Mouse (Mus musculus): Measurements from ENCODE around the gene Rsu1. TPM values are rescaled to one million over a fixed set of nuclear protein-coding genes. Genes with fewer than 3 reads are reported as not detected.

Gene Rsu1
- polyA plus RNA-seq, 1 experiment from 2014 or later = 120 TPM

GRCm38 (mm10) chr2:13089861-13090260 is 181.4 kb downstream of the Rsu1 start:
- no peak overlapping the region for H3K4me3 ChIP-seq
- H3K9ac ChIP-seq = no peak overlapping the region
- no peak for ATAC-seq (ENCODE audit: insufficient number of reproducible peaks, low FRiP score, low TSS enrichment, low read depth)
- H3K27me3 ChIP-seq = no peaks in the 10 kb centered on the region
- no peak overlapping the region for H3K27ac ChIP-seq
- no peaks in the 10 kb centered on the region for H3K4me1 ChIP-seq
- H3K4me2 ChIP-seq = no peak overlapping the region
- H3K36me3 ChIP-seq = no peaks in the 10 kb centered on the region
- no peaks in the 10 kb centered on the region for H3K9me3 ChIP-seq
- WGBS = 85% methylated on average over 4 of the region's 4 CpGs

- no peaks in the 10 kb centered on the region for H3K4me1 ChIP-seq
- no peak overlapping the region for H3K4me3 ChIP-seq
- H3K27me3 ChIP-seq = no peaks in the 10 kb centered on the region
- no peaks in the 10 kb centered on the region for H3K9me3 ChIP-seq
- H3K4me2 ChIP-seq = no peak overlapping the region
- H3K9ac ChIP-seq = no peak overlapping the region
- no peak for ATAC-seq (ENCODE audit: insufficient number of reproducible peaks, low FRiP score, low TSS enrichment, low read depth)
- H3K27ac ChIP-seq = no peak overlapping the region
- WGBS = 58% methylated on average over 4 of the region's 4 CpGs
- H3K36me3 ChIP-seq = no peaks in the 10 kb centered on the region
These were observed 182.9 kb downstream of the Rsu1 start for GRCm38 (mm10) chr2:13088266-13088665.

GRCm38 (mm10) chr2:13087811-13088210 is 183.4 kb downstream of the Rsu1 start:
- Histone ChIP-seq H3K36me3 (no peaks in the 10 kb centered on the region), H3K4me2 (no peak overlapping the region), H3K27me3 (no peaks in the 10 kb centered on the region), H3K4me1 (no peaks in the 10 kb centered on the region), H3K4me3 (no peak overlapping the region), H3K9ac (no peak overlapping the region), H3K9me3 (no peaks in the 10 kb centered on the region), H3K27ac (no peak overlapping the region)
- no peak for ATAC-seq (ENCODE audit: insufficient number of reproducible peaks, low FRiP score, low TSS enrichment, low read depth)
- WGBS = 91% methylated on average over 2 of the region's 2 CpGs

- H3K4me1 ChIP-seq = no peaks in the 10 kb centered on the region
- no peak overlapping the region for H3K4me2 ChIP-seq
- no peaks in the 10 kb centered on the region for H3K27me3 ChIP-seq
- no peak overlapping the region for H3K4me3 ChIP-seq
- H3K27ac ChIP-seq = no peak overlapping the region
- no peak overlapping the region for H3K9ac ChIP-seq
- no peaks in the 10 kb centered on the region for H3K9me3 ChIP-seq
- H3K36me3 ChIP-seq = no peaks in the 10 kb centered on the region
- ATAC-seq (ENCODE audit: insufficient number of reproducible peaks, low FRiP score, low TSS enrichment, low read depth) = no peak
- WGBS = 83% methylated on average over 5 of the region's 5 CpGs
These were observed 187.0 kb downstream of the Rsu1 start for GRCm38 (mm10) chr2:13084223-13084622.

- H3K4me2 ChIP-seq = no peak overlapping the region
- no peak overlapping the region for H3K27ac ChIP-seq
- no peaks in the 10 kb centered on the region for H3K36me3 ChIP-seq
- ATAC-seq (ENCODE audit: insufficient number of reproducible peaks, low FRiP score, low TSS enrichment, low read depth) = no peak
- no peaks in the 10 kb centered on the region for H3K4me1 ChIP-seq
- H3K27me3 ChIP-seq = no peaks in the 10 kb centered on the region
- H3K9ac ChIP-seq = no peak overlapping the region
- H3K4me3 ChIP-seq = no peak overlapping the region
- no peaks in the 10 kb centered on the region for H3K9me3 ChIP-seq
- 84% methylated on average over 2 of the region's 2 CpGs for WGBS
These were observed 190.7 kb downstream of the Rsu1 start for GRCm38 (mm10) chr2:13080476-13080875.

- Histone ChIP-seq H3K27ac (no peak overlapping the region), H3K27me3 (no peaks in the 10 kb centered on the region), H3K36me3 (0 out of 2 replicates have a peak, but pooled peaks cover 4% of the 10 kb centered on the region), H3K9ac (no peak overlapping the region), H3K4me2 (no peak overlapping the region), H3K4me1 (no peaks in the 10 kb centered on the region), H3K4me3 (no peak overlapping the region), H3K9me3 (no peaks in the 10 kb centered on the region)
- ATAC-seq (ENCODE audit: insufficient number of reproducible peaks, low FRiP score, low TSS enrichment, low read depth) = no peak
These were observed 199.0 kb downstream of the Rsu1 start for GRCm38 (mm10) chr2:13072243-13072642.

GRCm38 (mm10) chr2:13060426-13061170 is 210.6 kb downstream of the Rsu1 start:
- Histone ChIP-seq H3K36me3 (no peaks in the 10 kb centered on the region), H3K4me1 (no peaks in the 10 kb centered on the region), H3K27ac (no peak overlapping the region), H3K9ac (no peak overlapping the region), H3K27me3 (no peaks in the 10 kb centered on the region), H3K9me3 (no peaks in the 10 kb centered on the region), H3K4me2 (no peak overlapping the region), H3K4me3 (no peak overlapping the region)
- no peak for ATAC-seq (ENCODE audit: insufficient number of reproducible peaks, low FRiP score, low TSS enrichment, low read depth)
- 79% methylated on average over 5 of the region's 5 CpGs for WGBS

- H3K27me3 ChIP-seq = no peaks in the 10 kb centered on the region
These were observed 222.6 kb downstream of the Rsu1 start for GRCm38 (mm10) chr2:13048649-13049048.

GRCm38 (mm10) chr2:13044555-13044954 is 226.7 kb downstream of the Rsu1 start:
- 96% methylated on average over 4 of the region's 4 CpGs for WGBS
- Histone ChIP-seq H3K9ac (no peak overlapping the region), H3K27me3 (no peaks in the 10 kb centered on the region), H3K4me2 (no peak overlapping the region), H3K36me3 (no peaks in the 10 kb centered on the region), H3K9me3 (no peaks in the 10 kb centered on the region), H3K4me3 (no peak overlapping the region), H3K4me1 (no peaks in the 10 kb centered on the region), H3K27ac (no peak overlapping the region)
- no peak for ATAC-seq (ENCODE audit: insufficient number of reproducible peaks, low FRiP score, low TSS enrichment, low read depth)

More at GRCm38 (mm10) chr2:13048649-13049048, 222.6 kb downstream of the Rsu1 start:
- no peak overlapping the region for H3K9ac ChIP-seq
- no peak overlapping the region for H3K4me2 ChIP-seq
- 87% methylated on average over 6 of the region's 6 CpGs for WGBS
- no peaks in the 10 kb centered on the region for H3K4me1 ChIP-seq
- no peaks in the 10 kb centered on the region for H3K9me3 ChIP-seq
- no peak for ATAC-seq (ENCODE audit: insufficient number of reproducible peaks, low FRiP score, low TSS enrichment, low read depth)
- no peak overlapping the region for H3K4me3 ChIP-seq
- H3K27ac ChIP-seq = no peak overlapping the region
- no peaks in the 10 kb centered on the region for H3K36me3 ChIP-seq

GRCm38 (mm10) chr2:13039785-13040184 is 231.4 kb downstream of the Rsu1 start:
- no peak overlapping the region for H3K27ac ChIP-seq
- no peak overlapping the region for H3K9ac ChIP-seq
- no peaks in the 10 kb centered on the region for H3K27me3 ChIP-seq
- WGBS = 90% methylated on average over 4 of the region's 4 CpGs
- ATAC-seq (ENCODE audit: insufficient number of reproducible peaks, low FRiP score, low TSS enrichment, low read depth) = no peak
- H3K4me1 ChIP-seq = no peaks in the 10 kb centered on the region
- H3K4me2 ChIP-seq = no peak overlapping the region
- H3K36me3 ChIP-seq = no peaks in the 10 kb centered on the region
- H3K9me3 ChIP-seq = no peaks in the 10 kb centered on the region
- no peak overlapping the region for H3K4me3 ChIP-seq

GRCm38 (mm10) chr2:13038772-13039171 is 232.4 kb downstream of the Rsu1 start:
- Histone ChIP-seq H3K4me2 (no peak overlapping the region), H3K9ac (no peak overlapping the region), H3K27me3 (no peaks in the 10 kb centered on the region), H3K9me3 (no peaks in the 10 kb centered on the region), H3K27ac (no peak overlapping the region), H3K36me3 (no peaks in the 10 kb centered on the region), H3K4me1 (no peaks in the 10 kb centered on the region), H3K4me3 (no peak overlapping the region)
- no peak for ATAC-seq (ENCODE audit: insufficient number of reproducible peaks, low FRiP score, low TSS enrichment, low read depth)
- WGBS = 62% methylated on average over 3 of the region's 3 CpGs
